Mouse (Mus musculus): ENCODE results near the gene Fam208a. TPM values are rescaled to one million over a fixed set of nuclear protein-coding genes. Genes with fewer than 3 reads are reported as not detected.

Gene Fam208a
- polyA plus RNA-seq, 1 experiment = 10.1 TPM

- Histone ChIP-seq H3K27ac (ENCODE audit: control insufficient read depth, insufficient read depth, low read depth, low read length, poor library complexity) (peak overlapping the region; percentile 74; the same call in 1 of the 2 replicates), H3K4me3 (replicated peaks; ENCODE audit: control insufficient read depth, low read depth, low read length) (peak overlapping the region; percentile 42), H3K4me1 (ENCODE audit: control insufficient read depth, insufficient read depth, low read length) (peaks cover 4% of the 10 kb centered on the region)
- no peak for TF ChIP-seq POLR2A (IDR thresholded peaks at IDR 0.05; ENCODE audit: borderline replicate concordance, control insufficient read depth, low read depth, low read length)
- no peak for TF ChIP-seq CTCF (IDR thresholded peaks at IDR 0.05; ENCODE audit: control insufficient read depth, insufficient read depth, low read length)
- WGBS = under 1% methylated on average over 4 of the region's 4 CpGs
Observed at GRCm38 (mm10) chr14:27405452-27405851, 23.2 kb upstream of the Fam208a start.

GRCm38 (mm10) chr14:27405947-27406346 lies 22.7 kb upstream of the Fam208a start:
- Histone ChIP-seq H3K4me3 (replicated peaks; ENCODE audit: control insufficient read depth, low read depth, low read length) (no peak overlapping the region), H3K4me1 (ENCODE audit: control insufficient read depth, insufficient read depth, low read length) (peaks cover 4% of the 10 kb centered on the region), H3K27ac (ENCODE audit: control insufficient read depth, insufficient read depth, low read depth, low read length, poor library complexity) (peak overlapping the region; percentile 64; the same call in 1 of the 2 replicates)
- no peak for TF ChIP-seq POLR2A (IDR thresholded peaks at IDR 0.05; ENCODE audit: borderline replicate concordance, control insufficient read depth, low read depth, low read length)
- 87% methylated on average over 2 of the region's 2 CpGs for WGBS

- Histone ChIP-seq H3K4me1 (ENCODE audit: control insufficient read depth, insufficient read depth, low read length) (peaks cover 4% of the 10 kb centered on the region), H3K4me3 (replicated peaks; ENCODE audit: control insufficient read depth, low read depth, low read length) (no peak overlapping the region), H3K27ac (ENCODE audit: control insufficient read depth, insufficient read depth, low read depth, low read length, poor library complexity) (no peak overlapping the region)
- TF ChIP-seq POLR2A (IDR thresholded peaks at IDR 0.05; ENCODE audit: borderline replicate concordance, control insufficient read depth, low read depth, low read length) (no peak), CTCF (IDR thresholded peaks at IDR 0.05; ENCODE audit: control insufficient read depth, insufficient read depth, low read length) (no peak)
- 81% methylated on average over 3 of the region's 3 CpGs for WGBS
Observed at GRCm38 (mm10) chr14:27408240-27408639, 20.4 kb upstream of the Fam208a start.

- Histone ChIP-seq H3K4me1 (ENCODE audit: control insufficient read depth, insufficient read depth, low read length) (no peaks in the 10 kb centered on the region; the same call in 1 of the 2 replicates), H3K4me3 (replicated peaks; ENCODE audit: control insufficient read depth, low read depth, low read length) (no peak overlapping the region), H3K27ac (ENCODE audit: control insufficient read depth, insufficient read depth, low read depth, low read length, poor library complexity) (no peak overlapping the region)
- 69% methylated on average over 3 of the region's 3 CpGs for WGBS
- TF ChIP-seq CTCF (IDR thresholded peaks at IDR 0.05; ENCODE audit: control insufficient read depth, insufficient read depth, low read length) (no peak), POLR2A (IDR thresholded peaks at IDR 0.05; ENCODE audit: borderline replicate concordance, control insufficient read depth, low read depth, low read length) (no peak)
Observed at GRCm38 (mm10) chr14:27409662-27410061, 19.0 kb upstream of the Fam208a start.

GRCm38 (mm10) chr14:27411492-27411891 lies 17.1 kb upstream of the Fam208a start:
- Histone ChIP-seq H3K4me3 (replicated peaks; ENCODE audit: control insufficient read depth, low read depth, low read length) (no peak overlapping the region), H3K4me1 (ENCODE audit: control insufficient read depth, insufficient read depth, low read length) (no peaks in the 10 kb centered on the region; the same call in 1 of the 2 replicates), H3K27ac (ENCODE audit: control insufficient read depth, insufficient read depth, low read depth, low read length, poor library complexity) (no peak overlapping the region)
- WGBS = 76% methylated on average over 7 of the region's 7 CpGs
- no peak for TF ChIP-seq POLR2A (IDR thresholded peaks at IDR 0.05; ENCODE audit: borderline replicate concordance, control insufficient read depth, low read depth, low read length)
- no peak for TF ChIP-seq CTCF (IDR thresholded peaks at IDR 0.05; ENCODE audit: control insufficient read depth, insufficient read depth, low read length)

GRCm38 (mm10) chr14:27412699-27413098 lies 15.9 kb upstream of the Fam208a start:
- TF ChIP-seq POLR2A (IDR thresholded peaks at IDR 0.05; ENCODE audit: borderline replicate concordance, control insufficient read depth, low read depth, low read length) = no peak
- TF ChIP-seq CTCF (IDR thresholded peaks at IDR 0.05; ENCODE audit: control insufficient read depth, insufficient read depth, low read length) = no peak
- WGBS = 32% methylated on average over 8 of the region's 8 CpGs
- H3K27ac ChIP-seq (ENCODE audit: control insufficient read depth, insufficient read depth, low read depth, low read length, poor library complexity) = no peak overlapping the region
- H3K4me3 ChIP-seq (replicated peaks; ENCODE audit: control insufficient read depth, low read depth, low read length) = no peak overlapping the region
- no peaks in the 10 kb centered on the region; the same call in 1 of the 2 replicates for H3K4me1 ChIP-seq (ENCODE audit: control insufficient read depth, insufficient read depth, low read length)

- H3K4me3 ChIP-seq (replicated peaks; ENCODE audit: control insufficient read depth, low read depth, low read length) = no peak overlapping the region
- 26% methylated on average over 4 of the region's 4 CpGs for WGBS
- H3K4me1 ChIP-seq (ENCODE audit: control insufficient read depth, insufficient read depth, low read length) = no peaks in the 10 kb centered on the region; the same call in 1 of the 2 replicates
- H3K27ac ChIP-seq (ENCODE audit: control insufficient read depth, insufficient read depth, low read depth, low read length, poor library complexity) = no peak overlapping the region
- peak; percentile 24 for TF ChIP-seq CTCF (IDR thresholded peaks at IDR 0.05; ENCODE audit: control insufficient read depth, insufficient read depth, low read length)
- TF ChIP-seq POLR2A (IDR thresholded peaks at IDR 0.05; ENCODE audit: borderline replicate concordance, control insufficient read depth, low read depth, low read length) = no peak
Observed at GRCm38 (mm10) chr14:27413961-27414360, 14.7 kb upstream of the Fam208a start.

- H3K4me1 ChIP-seq (ENCODE audit: control insufficient read depth, insufficient read depth, low read length) = no peaks in the 10 kb centered on the region
- 75% methylated on average over 3 of the region's 3 CpGs for WGBS
- TF ChIP-seq CTCF (IDR thresholded peaks at IDR 0.05; ENCODE audit: control insufficient read depth, insufficient read depth, low read length) (no peak), POLR2A (IDR thresholded peaks at IDR 0.05; ENCODE audit: borderline replicate concordance, control insufficient read depth, low read depth, low read length) (no peak)
- no peak overlapping the region for H3K4me3 ChIP-seq (replicated peaks; ENCODE audit: control insufficient read depth, low read depth, low read length)
- H3K27ac ChIP-seq (ENCODE audit: control insufficient read depth, insufficient read depth, low read depth, low read length, poor library complexity) = no peak overlapping the region
Observed at GRCm38 (mm10) chr14:27420816-27421215, 7.8 kb upstream of the Fam208a start.

- WGBS = 91% methylated on average over 1 of the region's 1 CpGs
- H3K4me3 ChIP-seq (replicated peaks; ENCODE audit: control insufficient read depth, low read depth, low read length) = no peak overlapping the region
- no peaks in the 10 kb centered on the region for H3K4me1 ChIP-seq (ENCODE audit: control insufficient read depth, insufficient read depth, low read length)
- H3K27ac ChIP-seq (ENCODE audit: control insufficient read depth, insufficient read depth, low read depth, low read length, poor library complexity) = no peak overlapping the region
- TF ChIP-seq CTCF (IDR thresholded peaks at IDR 0.05; ENCODE audit: control insufficient read depth, insufficient read depth, low read length) (no peak), POLR2A (IDR thresholded peaks at IDR 0.05; ENCODE audit: borderline replicate concordance, control insufficient read depth, low read depth, low read length) (no peak)
Observed at GRCm38 (mm10) chr14:27422301-27422700, 6.3 kb upstream of the Fam208a start.

Measured in bone marrow, adult 2 months (tissue).